Mouse (Mus musculus): ENCODE measurements around the gene Olfr704. TPM values are rescaled to one million over a fixed set of nuclear protein-coding genes. Genes with fewer than 3 reads are reported as not detected.

Gene Olfr704
- polyA plus RNA-seq, 1 experiment from 2014 or later, result not detected

DNA sequence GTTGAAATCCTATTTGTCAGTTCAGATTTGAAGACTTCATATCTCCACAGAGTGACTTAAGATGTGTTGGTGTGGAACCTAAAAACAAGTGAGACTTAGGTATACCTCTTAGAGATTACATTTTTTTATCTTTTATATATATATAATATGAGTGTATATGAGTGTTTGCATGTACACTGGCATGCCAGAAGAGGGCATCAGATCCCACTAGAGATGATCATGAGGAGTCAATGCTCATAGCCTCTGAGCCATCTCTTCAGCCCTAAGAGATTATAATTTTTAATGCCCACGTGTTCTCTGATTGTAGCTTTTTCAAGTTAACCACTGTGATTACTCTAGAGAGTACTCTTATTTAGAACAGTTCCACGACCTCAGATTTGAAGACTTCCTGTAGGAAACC, 44.7 kb downstream of the Olfr704 start, which contains the start of gene Olfr1532-ps1:
Olfr1532-ps1 (plus strand) TSS at position 326 of the 400 bp plus-strand sequence.
- 57% methylated on average over 2 of the region's 2 CpGs for WGBS

More for the DNA sequence above, 44.7 kb downstream of the Olfr704 start, which contains the start of gene Olfr1532-ps1:
- Histone ChIP-seq H3K4me2 (ENCODE audit: low read depth, low read length, severe bottlenecking) (no peak within 1 kb of the TSS), H3K27me3 (ENCODE audit: control insufficient read depth, insufficient read depth, low read length) (no peaks in the 10 kb centered on the region), H3K4me3 (ENCODE audit: low read depth, low read length) (no peak within 1 kb of the TSS), H3K9ac (ENCODE audit: low read length) (no peak within 1 kb of the TSS), H3K27ac (ENCODE audit: low read depth, low read length) (no peak within 1 kb of the TSS), H3K36me3 (ENCODE audit: control insufficient read depth, insufficient read depth, low read length) (no peaks in the 10 kb centered on the region), H3K9me3 (ENCODE audit: control insufficient read depth, low read length) (no peaks in the 10 kb centered on the region), H3K4me1 (replicated peaks; ENCODE audit: control insufficient read depth, insufficient read depth, low read length) (no peaks in the 10 kb centered on the region)
- DNase-seq (ENCODE audit: low spot score), result no peak
- no peak for ATAC-seq (replicated peaks; ENCODE audit: low FRiP score)

Other genes starting within 250 kb of the Olfr704 start
- gene Olfr693, start 182.6 kb upstream of the Olfr704 start, polyA plus RNA-seq (2014; fragmentation: Nextera tagmentation; extraction: Ambion mirVana), result not detected in 2 replicates
- gene Olfr694, start 171.4 kb upstream of the Olfr704 start, polyA plus RNA-seq (2014; fragmentation: Nextera tagmentation; extraction: Ambion mirVana), result not detected in 2 replicates
- not detected in 2 replicates for gene Olfr695, start 146.8 kb upstream of the Olfr704 start, polyA plus RNA-seq (2014; fragmentation: Nextera tagmentation; extraction: Ambion mirVana)
- gene Olfr697, start 120.7 kb upstream of the Olfr704 start, polyA plus RNA-seq (2014; fragmentation: Nextera tagmentation; extraction: Ambion mirVana), result not detected in 2 replicates
- gene Olfr698, start 107.8 kb upstream of the Olfr704 start, polyA plus RNA-seq (2014; fragmentation: Nextera tagmentation; extraction: Ambion mirVana), result not detected in 2 replicates
- not detected in 2 replicates for gene Olfr699, start 70.0 kb upstream of the Olfr704 start, polyA plus RNA-seq (2014; fragmentation: Nextera tagmentation; extraction: Ambion mirVana)
- not detected in 2 replicates for gene Olfr700, start 54.4 kb upstream of the Olfr704 start, polyA plus RNA-seq (2014; fragmentation: Nextera tagmentation; extraction: Ambion mirVana)
- gene Olfr701, start 49.1 kb upstream of the Olfr704 start, polyA plus RNA-seq (2014; fragmentation: Nextera tagmentation; extraction: Ambion mirVana), result not detected in 2 replicates
- not detected in 2 replicates for gene Olfr702, start 29.3 kb upstream of the Olfr704 start, polyA plus RNA-seq (2014; fragmentation: Nextera tagmentation; extraction: Ambion mirVana)
- gene Olfr703, start 19.8 kb upstream of the Olfr704 start, polyA plus RNA-seq (2014; fragmentation: Nextera tagmentation; extraction: Ambion mirVana), result not detected in 2 replicates
- gene Olfr705, start 13.7 kb downstream of the Olfr704 start, polyA plus RNA-seq (2014; fragmentation: Nextera tagmentation; extraction: Ambion mirVana), result not detected in 2 replicates
- not detected in 2 replicates for gene Olfr706, start 25.0 kb downstream of the Olfr704 start, polyA plus RNA-seq (2014; fragmentation: Nextera tagmentation; extraction: Ambion mirVana)
- not detected in 2 replicates for gene Olfr707, start 38.1 kb downstream of the Olfr704 start, polyA plus RNA-seq (2014; fragmentation: Nextera tagmentation; extraction: Ambion mirVana)
- gene Olfr1532-ps1, start 44.8 kb downstream of the Olfr704 start, polyA plus RNA-seq (2014; fragmentation: Nextera tagmentation; extraction: Ambion mirVana), result not detected in 2 replicates
- gene Olfr709-ps1, start 69.0 kb downstream of the Olfr704 start, polyA plus RNA-seq (2014; fragmentation: Nextera tagmentation; extraction: Ambion mirVana), result not detected in 2 replicates
- not detected in 2 replicates for gene Olfr710, start 85.1 kb downstream of the Olfr704 start, polyA plus RNA-seq (2014; fragmentation: Nextera tagmentation; extraction: Ambion mirVana)
- gene Olfr6, start 100.8 kb downstream of the Olfr704 start, polyA plus RNA-seq (2014; fragmentation: Nextera tagmentation; extraction: Ambion mirVana), result not detected in 2 replicates
- gene Olfr711, start 112.3 kb downstream of the Olfr704 start, polyA plus RNA-seq (2014; fragmentation: Nextera tagmentation; extraction: Ambion mirVana), result not detected in 2 replicates
- gene Olfr2, start 142.9 kb downstream of the Olfr704 start, polyA plus RNA-seq (2014; fragmentation: Nextera tagmentation; extraction: Ambion mirVana), result not detected in 2 replicates
- gene Olfr713, start 168.0 kb downstream of the Olfr704 start, polyA plus RNA-seq (2014; fragmentation: Nextera tagmentation; extraction: Ambion mirVana), result not detected in 2 replicates
- not detected in 2 replicates for gene Olfr714, start 207.8 kb downstream of the Olfr704 start, polyA plus RNA-seq (2014; fragmentation: Nextera tagmentation; extraction: Ambion mirVana)
- gene Olfr17, start 230.0 kb downstream of the Olfr704 start, polyA plus RNA-seq (2014; fragmentation: Nextera tagmentation; extraction: Ambion mirVana), result not detected in 2 replicates
- gene Olfr715b, start 247.2 kb downstream of the Olfr704 start, polyA plus RNA-seq (2014; fragmentation: Nextera tagmentation; extraction: Ambion mirVana), result not detected in 2 replicates